Mouse (Mus musculus) effector memory CD4-positive, alpha-beta T cell, adult 5 months (primary cell): ENCODE data around the gene Rmnd5a. TPM values are rescaled to one million over a fixed set of nuclear protein-coding genes. Genes with fewer than 3 reads are reported as not detected.

Experiments
- polyA plus RNA-seq: library from polyadenylated mRNA; unstranded; fragments of 100-300 nt; shearing (Covaris generic); gene quantifications from one replicate; pipeline ENCODE4 v1.2.1, GENCODE M21; 2017

Rmnd5a gene
- 36.2 TPM for polyA plus RNA-seq

DNA sequence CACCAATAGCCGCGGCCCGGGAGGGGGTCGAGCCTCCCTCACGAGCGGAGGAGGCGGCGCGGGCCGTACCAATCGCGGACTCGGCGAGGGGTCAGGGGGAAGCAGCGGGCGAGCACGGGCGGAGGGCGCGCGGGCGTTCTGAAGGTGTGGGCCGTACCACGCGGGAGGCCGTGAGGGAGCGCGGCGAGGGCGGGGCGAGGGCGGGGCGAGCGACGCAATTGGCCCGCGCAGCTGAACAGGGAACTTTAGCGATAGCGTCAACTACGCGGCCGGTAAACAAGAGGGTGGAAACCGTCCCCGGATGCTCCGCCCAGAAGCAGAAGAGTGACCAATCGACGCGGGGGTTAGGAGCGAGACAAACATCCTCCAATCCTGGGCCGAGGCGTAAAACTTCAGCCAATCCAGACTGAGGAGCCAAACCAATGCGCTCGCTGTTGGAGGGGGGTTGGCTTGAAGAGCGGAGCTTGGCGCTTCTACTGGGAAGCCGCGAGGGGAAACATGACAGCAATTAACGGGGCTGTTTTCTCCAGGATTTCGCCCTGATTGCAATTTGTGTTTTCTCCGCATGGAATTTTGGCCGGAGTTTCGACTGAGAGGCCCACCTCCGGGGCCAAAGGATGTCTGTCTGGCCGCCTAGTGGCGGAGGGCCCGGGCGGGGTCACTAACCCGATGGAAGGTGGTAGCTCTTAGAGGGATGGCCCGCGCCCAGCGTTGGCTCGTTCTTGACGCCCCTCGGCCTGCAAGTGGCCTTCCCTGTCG, at the start of gene Rmnd5a:
Rmnd5a (minus strand) TSS at position 146 of the 759 bp plus-strand sequence.

GRCm38 (mm10) chr6:71373249-71373775, 67.1 kb downstream of the Rmnd5a start, which contains the start of gene Cd8a:
TSS of gene Cd8a (plus strand) at chr6:71373427.

Other genes with a start within 250 kb of the Rmnd5a start
- not detected for gene Fabp1, start 240.8 kb downstream of the Rmnd5a start, polyA plus RNA-seq
- gene Krcc1, start 169.0 kb downstream of the Rmnd5a start, polyA plus RNA-seq, result 48.1 TPM
- gene Smyd1, start 118.4 kb downstream of the Rmnd5a start, polyA plus RNA-seq, result not detected
- 13.5 TPM for gene Cd8b1, start 117.8 kb downstream of the Rmnd5a start, polyA plus RNA-seq
- gene Cd8a, start 67.2 kb downstream of the Rmnd5a start, polyA plus RNA-seq, result not detected
- gene Rnf103, start 53.3 kb upstream of the Rmnd5a start, polyA plus RNA-seq, result 59.0 TPM
- gene Chmp3, start 103.2 kb upstream of the Rmnd5a start, polyA plus RNA-seq, result 56.9 TPM
- 126 TPM for gene Kdm3a, start 192.4 kb upstream of the Rmnd5a start, polyA plus RNA-seq